Mouse (Mus musculus) midbrain, embryonic 16.5 days (tissue): ENCODE results near the gene Ccdc33. TPM values are rescaled to one million over a fixed set of nuclear protein-coding genes. Genes with fewer than 3 reads are reported as not detected.

Experiments
- ATAC-seq: fragments of 200-750 bp; cut with Nextera tagmentation; 2 replicates; pipeline ENCODE4 v1.8.0; 2017; ENCODE audit warnings: moderate TSS enrichment
- H3K27ac ChIP-seq: fragments of 300-500 bp; sonication (generic); 2 replicates; pipeline ENCODE4 v1.5.1; 2014; ENCODE audit warnings: mild to moderate bottlenecking, low read length, mixed read lengths
- H3K27me3 ChIP-seq: fragments of 300-500 bp; sonication (generic); 2 replicates; pipeline ENCODE4 v1.6.1; 2014; ENCODE audit warnings: low read depth, low read length, mixed read lengths; ENCODE audit not compliant: control insufficient read depth, insufficient read depth
- H3K36me3 ChIP-seq: fragments of 300-500 bp; sonication (generic); 2 replicates; pipeline ENCODE4 v1.6.1; 2014; ENCODE audit warnings: mild to moderate bottlenecking, low read length, moderate library complexity, mixed read lengths; ENCODE audit not compliant: control insufficient read depth, insufficient read depth
- H3K4me1 ChIP-seq: fragments of 300-500 bp; sonication (generic); 2 replicates; pipeline ENCODE4 v1.6.1; 2014; ENCODE audit warnings: mild to moderate bottlenecking, low read length, mixed read lengths; ENCODE audit not compliant: control insufficient read depth, insufficient read depth
- H3K4me2 ChIP-seq: fragments of 300-500 bp; sonication (generic); 2 replicates; pipeline ENCODE4 v1.6.1; 2014; ENCODE audit warnings: mild to moderate bottlenecking, low read length, mixed read lengths
- H3K4me3 ChIP-seq: fragments of 300-500 bp; sonication (generic); 2 replicates; pipeline ENCODE4 v1.5.1; 2014; ENCODE audit warnings: low read depth, mild to moderate bottlenecking, low read length, moderate library complexity, mixed read lengths
- H3K9ac ChIP-seq: fragments of 300-500 bp; sonication (generic); 2 replicates; pipeline ENCODE4 v1.6.1; 2014; ENCODE audit warnings: low read depth, low read length, mixed read lengths
- H3K9me3 ChIP-seq: fragments of 300-500 bp; sonication (generic); replicated peaks from 2 replicates; pipeline ENCODE4 v1.6.1; 2014; ENCODE audit warnings: mild to moderate bottlenecking, low read length, mixed read lengths; ENCODE audit not compliant: control insufficient read depth, poor library complexity, severe bottlenecking
- WGBS: fragments of 180-500 bp; shearing (Covaris S2); extraction: QIAGEN DNeasy Blood & Tissue Kit; methylation state at CpG from one replicate; pipeline ENCODE4 v1.1.7; 2014; 5-methylcytosine and 5-hydroxymethylcytosine counted together
- polyA plus RNA-seq: library from polyadenylated mRNA; unstranded; fragments of >200 nt; fragmentation: Nextera tagmentation; extraction: Ambion mirVana; gene quantifications from 2 replicates; pipeline ENCODE4 v1.2.1, GENCODE M21; 2015

Ccdc33 gene
- polyA plus RNA-seq, 1 experiment from 2014 or later = 0.90 TPM

- no peak for ATAC-seq
- no peak overlapping the region for H3K9ac ChIP-seq
- H3K4me1 ChIP-seq = no peaks in the 10 kb centered on the region
- 83% methylated on average over 7 of the region's 7 CpGs for WGBS
- H3K27ac ChIP-seq = no peak overlapping the region
- no peak overlapping the region for H3K4me2 ChIP-seq
- H3K9me3 ChIP-seq = no peaks in the 10 kb centered on the region
- no peak overlapping the region for H3K4me3 ChIP-seq
- H3K36me3 ChIP-seq = no peaks in the 10 kb centered on the region
- no peaks in the 10 kb centered on the region for H3K27me3 ChIP-seq
These were observed 132.3 kb downstream of the Ccdc33 start for GRCm38 (mm10) chr9:57986293-57986692.

GRCm38 (mm10) chr9:57985304-57985703 lies 133.3 kb downstream of the Ccdc33 start:
- Histone ChIP-seq H3K4me3 (no peak overlapping the region), H3K4me1 (no peaks in the 10 kb centered on the region), H3K27ac (no peak overlapping the region), H3K36me3 (no peaks in the 10 kb centered on the region), H3K9me3 (no peaks in the 10 kb centered on the region), H3K9ac (no peak overlapping the region), H3K4me2 (no peak overlapping the region), H3K27me3 (no peaks in the 10 kb centered on the region)
- ATAC-seq = no peak
- WGBS = 87% methylated on average over 8 of the region's 8 CpGs

GRCm38 (mm10) chr9:57980570-57980969 lies 138.1 kb downstream of the Ccdc33 start:
- H3K27ac ChIP-seq = no peak overlapping the region
- 86% methylated on average over 10 of the region's 10 CpGs for WGBS

GRCm38 (mm10) chr9:57978858-57979257 lies 139.8 kb downstream of the Ccdc33 start:
- Histone ChIP-seq H3K4me3 (no peak overlapping the region), H3K27ac (no peak overlapping the region), H3K9ac (no peak overlapping the region), H3K27me3 (no peaks in the 10 kb centered on the region), H3K4me1 (no peaks in the 10 kb centered on the region), H3K36me3 (no peaks in the 10 kb centered on the region), H3K9me3 (no peaks in the 10 kb centered on the region), H3K4me2 (no peak overlapping the region)
- 79% methylated on average over 3 of the region's 3 CpGs for WGBS
- no peak for ATAC-seq

More at GRCm38 (mm10) chr9:57980570-57980969, 138.1 kb downstream of the Ccdc33 start:
- Histone ChIP-seq H3K4me1 (no peaks in the 10 kb centered on the region), H3K9me3 (no peaks in the 10 kb centered on the region), H3K27me3 (no peaks in the 10 kb centered on the region), H3K36me3 (no peaks in the 10 kb centered on the region), H3K9ac (no peak overlapping the region), H3K4me2 (no peak overlapping the region), H3K4me3 (no peak overlapping the region)
- ATAC-seq = no peak

Other genes starting within 250 kb of the Ccdc33 start
- 173 and 176 TPM in 2 replicates for gene Ubl7, start 207.8 kb downstream of the Ccdc33 start, polyA plus RNA-seq
- gene Sema7a, start 178.7 kb downstream of the Ccdc33 start, polyA plus RNA-seq = 1.6 and 1.9 TPM in 2 replicates
- 0.76 and 1.6 TPM in 2 replicates for gene Cyp11a1, start 112.4 kb downstream of the Ccdc33 start, polyA plus RNA-seq
- 8.1 and 9.7 TPM in 2 replicates for gene Stra6, start 55.0 kb downstream of the Ccdc33 start, polyA plus RNA-seq
- 24.4 and 26.2 TPM in 2 replicates for gene Islr, start 85.5 kb upstream of the Ccdc33 start, polyA plus RNA-seq
- gene Islr2, start 85.5 kb upstream of the Ccdc33 start, polyA plus RNA-seq = 38.0 and 42.3 TPM in 2 replicates
- gene Pml, start 131.0 kb upstream of the Ccdc33 start, polyA plus RNA-seq = 3.5 and 3.9 TPM in 2 replicates
- gene Stoml1, start 134.3 kb upstream of the Ccdc33 start, polyA plus RNA-seq = 134 and 144 TPM in 2 replicates
- gene Loxl1, start 194.4 kb upstream of the Ccdc33 start, polyA plus RNA-seq = 4.8 and 5.1 TPM in 2 replicates